In the genomic region with DNA sequence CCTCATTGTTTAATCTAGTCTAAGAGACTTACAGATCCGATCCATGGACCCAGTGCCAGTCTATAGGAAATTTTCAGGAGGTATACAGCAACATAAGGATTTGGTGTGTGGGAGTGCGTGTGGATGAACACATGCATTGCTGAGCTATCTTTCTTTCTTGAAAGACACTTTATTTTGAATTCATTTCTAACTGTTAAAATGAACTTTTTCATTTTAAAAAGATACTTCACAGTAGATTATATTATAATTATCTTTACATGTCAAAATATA, we compare ENCODE assay signal across 13 mouse cellular contexts.
DNase-seq lines count a peak whose midpoint lies in the region; ATAC-seq and TF ChIP-seq lines count a peak whose summit lies in the region.
"Had no signal": no experiment of that assay in that cellular context is flagged by ENCODE, and none has a peak within 500 bp of the region (broad histone marks: within the 10 kb centered on the region; RNA-seq: fewer than 3 reads in every experiment).

No protein-coding gene starts in this region.

- no peak overlapping the region for H3ac ChIP-seq in myocyte (ENCODE audit: control insufficient read depth, insufficient read length)

- no peaks in the 10 kb centered on the region for H3K4me1 ChIP-seq in heart, adult 2 months (ENCODE audit: control insufficient read depth, insufficient read depth, low read length)
- no peaks in the 10 kb centered on the region for H3K4me1 ChIP-seq in heart, embryonic 11.5 days (ENCODE audit: control insufficient read depth, insufficient read depth, low read length)
- H3K4me1 ChIP-seq: embryonic facial prominence, embryonic 12.5 days; forebrain, embryonic 12.5 days; hindbrain, embryonic 10.5 days had no signal

- TF ChIP-seq EP300 in heart, adult 2 months (IDR thresholded peaks at IDR 0.05; ENCODE audit: insufficient read depth, low read depth, low read length): no peak

- peak overlapping the region; percentile 23; the same call in 1 of the 2 replicates for H3K27ac ChIP-seq in heart, adult 2 months
- H3K27ac ChIP-seq in heart, embryonic 11.5 days (ENCODE audit: low read depth, low read length): no peak overlapping the region
- H3K27ac ChIP-seq in left cerebral cortex, adult 2 months: peak overlapping the region; percentile 84
- H3K27ac ChIP-seq: embryonic facial prominence, embryonic 12.5 days; forebrain, embryonic 12.5 days; hindbrain, embryonic 10.5 days; hindbrain, embryonic 14.5 days had no signal

- 0 out of 2 replicates have a peak, but pooled peaks cover 2% of the 10 kb centered on the region for H3K79me2 ChIP-seq in heart, adult 2 months (replicated peaks; ENCODE audit: control insufficient read depth, insufficient read depth, low read length)
- no peaks in the 10 kb centered on the region for H3K79me2 ChIP-seq in myocyte (ENCODE audit: control insufficient read depth, insufficient read depth)

- 94% methylated on average over 2 of the region's 2 CpGs for WGBS in heart, adult 2 months
- 87% methylated on average over 2 of the region's 2 CpGs for WGBS in heart, embryonic 11.5 days (ENCODE audit: insufficient replicate concordance)

- TF ChIP-seq POLR2A in heart, adult 2 months (IDR thresholded peaks at IDR 0.05; ENCODE audit: insufficient read depth, low read depth, low read length): no peak
- TF ChIP-seq POLR2A in myocyte (IDR thresholded peaks at IDR 0.05; ENCODE audit: insufficient read length, low read depth): no peak

- no peaks in the 10 kb centered on the region for H3K9me3 ChIP-seq in heart, embryonic 11.5 days (replicated peaks; ENCODE audit: control insufficient read depth, low read length)
- H3K9me3 ChIP-seq: embryonic facial prominence, embryonic 12.5 days; forebrain, embryonic 12.5 days; heart, embryonic 12.5 days; hindbrain, embryonic 10.5 days had no signal

- no peak overlapping the region for H3K4me3 ChIP-seq in heart, adult 2 months
- no peak overlapping the region for H3K4me3 ChIP-seq in heart, embryonic 11.5 days (ENCODE audit: low read depth, low read length)
- H3K4me3 ChIP-seq in left cerebral cortex, adult 2 months: peak overlapping the region; percentile 24; the same call in 1 of the 2 replicates
- no peak overlapping the region for H3K4me3 ChIP-seq in myocyte
- H3K4me3 ChIP-seq: embryonic facial prominence, embryonic 12.5 days; forebrain, embryonic 12.5 days; heart, embryonic 12.5 days; hindbrain, embryonic 10.5 days had no signal

- DNase-seq in heart, adult 2 months: no peak
- no peak for DNase-seq in left cerebral cortex, adult 2 months (ENCODE audit: extremely low spot score in 1 of 2, low spot score in 2 of 2)
- DNase-seq in left cerebral cortex, postnatal 10 days (ENCODE audit: extremely low spot score in 1 of 2, low spot score in 2 of 2): no peak
- no peak for DNase-seq in thymus, adult 18-20 months
- DNase-seq: adrenal gland, adult 2 months; adrenal gland, postnatal 25 days had no signal

- no peak overlapping the region for H3K4me2 ChIP-seq in heart, embryonic 11.5 days
- peak overlapping the region; percentile 29 for H3K4me2 ChIP-seq in myocyte (ENCODE audit: low read depth)
- H3K4me2 ChIP-seq: embryonic facial prominence, embryonic 12.5 days; forebrain, embryonic 12.5 days; heart, embryonic 12.5 days; hindbrain, embryonic 14.5 days had no signal

- peaks cover 5% of the 10 kb centered on the region for H3K36me3 ChIP-seq in heart, adult 2 months (ENCODE audit: control insufficient read depth, insufficient read depth, low read length)
- H3K36me3 ChIP-seq in heart, embryonic 11.5 days (ENCODE audit: control insufficient read depth, insufficient read depth, low read length): peaks cover 16% of the 10 kb centered on the region
- peaks cover 14% of the 10 kb centered on the region for H3K36me3 ChIP-seq in myocyte (ENCODE audit: control insufficient read depth, insufficient read depth)

- no peaks in the 10 kb centered on the region for H3K27me3 ChIP-seq in heart, adult 2 months (ENCODE audit: control insufficient read depth, insufficient read depth, low read length)
- no peaks in the 10 kb centered on the region for H3K27me3 ChIP-seq in heart, embryonic 11.5 days (ENCODE audit: control insufficient read depth, insufficient read depth, low read length)
- H3K27me3 ChIP-seq in myocyte (ENCODE audit: control insufficient read depth, insufficient read depth, insufficient read length): no peaks in the 10 kb centered on the region
- H3K27me3 ChIP-seq: embryonic facial prominence, embryonic 12.5 days; forebrain, embryonic 12.5 days; heart, embryonic 12.5 days had no signal

- H3K9ac ChIP-seq in heart, adult 2 months (ENCODE audit: low read depth, low read length): no peak overlapping the region
- no peak overlapping the region for H3K9ac ChIP-seq in heart, embryonic 11.5 days (ENCODE audit: low read depth, low read length)
- H3K9ac ChIP-seq: embryonic facial prominence, embryonic 12.5 days; forebrain, embryonic 12.5 days; heart, embryonic 12.5 days; hindbrain, embryonic 14.5 days had no signal

- no peak for ATAC-seq in heart, embryonic 11.5 days (replicated peaks; ENCODE audit: insufficient number of reproducible peaks, low FRiP score, low TSS enrichment)

- intact Hi-C loops in heart, adult 2 months (cut with DNase I): no loop called here
- intact Hi-C loops in left cerebral cortex, adult 2 months (cut with DNase I): loop anchor here (5.0 kb wide), 3 partner anchors 50 to 125 kb away; partner anchors contain the start of gene Usp25
- intact Hi-C loops in left cerebral cortex, postnatal 10 days (cut with DNase I): no loop called here

- TF ChIP-seq CTCF in heart, adult 2 months (IDR thresholded peaks at IDR 0.05): no peak
- no peak for TF ChIP-seq CTCF in left cerebral cortex, adult 2 months (IDR thresholded peaks at IDR 0.05)

TF ChIP-seq in myocyte, 11 proteins besides CTCF, POLR2A, EP300 and RAD21:
- no peak for TF ChIP-seq USF1 (IDR thresholded peaks at IDR 0.05; ENCODE audit: low read depth)
- no peak for TF ChIP-seq SRF (IDR thresholded peaks at IDR 0.05; ENCODE audit: control insufficient read depth, insufficient read length, low read depth)
- TF ChIP-seq POLR2AphosphoS2 (IDR thresholded peaks at IDR 0.05; ENCODE audit: insufficient read length, low read depth): no peak
- no peak for TF ChIP-seq CEBPB (IDR thresholded peaks at IDR 0.05; ENCODE audit: insufficient read depth, poor library complexity, severe bottlenecking)
- no peak for TF ChIP-seq TCF3 (IDR thresholded peaks at IDR 0.05; ENCODE audit: insufficient read length, low read depth)
- TF ChIP-seq MYOD1 (IDR thresholded peaks at IDR 0.05; ENCODE audit: control insufficient read depth in 1 of 3, insufficient read length in 2 of 3, low read depth in 2 of 3): no peak
- no peak for TF ChIP-seq E2F4 (IDR thresholded peaks at IDR 0.05; ENCODE audit: insufficient read depth)
- no peak for TF ChIP-seq REST (IDR thresholded peaks at IDR 0.05; ENCODE audit: insufficient read depth, insufficient read length)
- TF ChIP-seq TCF12 (IDR thresholded peaks at IDR 0.05; ENCODE audit: insufficient read depth, poor library complexity, severe bottlenecking): no peak
- TF ChIP-seq MYOG (IDR thresholded peaks at IDR 0.05; ENCODE audit: control insufficient read depth in 1 of 3, insufficient read depth in 1 of 3, insufficient read length in 2 of 3, low read depth in 2 of 3): no peak
- TF ChIP-seq MAX (IDR thresholded peaks at IDR 0.05; ENCODE audit: low read depth): no peak
